Mouse (Mus musculus) forebrain, embryonic 16.5 days (tissue): ENCODE measurements around the gene Tagln3. TPM values are rescaled to one million over a fixed set of nuclear protein-coding genes. Genes with fewer than 3 reads are reported as not detected.

Experiments used
- ATAC-seq: fragments of 200-750 bp; cut with Nextera tagmentation; 2 replicates; pipeline ENCODE4 v1.8.0; 2017; ENCODE audit warnings: mild to moderate bottlenecking, moderate library complexity
- H3K27ac ChIP-seq: fragments of 300-500 bp; sonication (generic); 2 replicates; pipeline ENCODE4 v1.5.1; 2014; ENCODE audit warnings: low read length, control low read depth
- H3K27me3 ChIP-seq: fragments of 300-500 bp; sonication (generic); replicated peaks from 2 replicates; pipeline ENCODE4 v1.6.1; 2014; ENCODE audit warnings: low read length; ENCODE audit not compliant: control insufficient read depth, insufficient read depth
- H3K36me3 ChIP-seq: fragments of 300-500 bp; sonication (generic); 2 replicates; pipeline ENCODE4 v1.6.1; 2014; ENCODE audit not compliant: control insufficient read depth, insufficient read depth
- H3K4me1 ChIP-seq: fragments of 300-500 bp; sonication (generic); replicated peaks from 2 replicates; pipeline ENCODE4 v1.6.1; 2014; ENCODE audit warnings: low read length; ENCODE audit not compliant: control insufficient read depth, insufficient read depth
- H3K4me2 ChIP-seq: fragments of 300-500 bp; sonication (generic); 2 replicates; pipeline ENCODE4 v1.6.1; 2014; ENCODE audit warnings: mild to moderate bottlenecking, low read length, control low read depth
- H3K4me3 ChIP-seq: fragments of 300-500 bp; sonication (generic); replicated peaks from 2 replicates; pipeline ENCODE4 v1.5.1; 2014; ENCODE audit warnings: mild to moderate bottlenecking, low read length, control low read depth
- H3K9ac ChIP-seq: fragments of 300-500 bp; sonication (generic); replicated peaks from 2 replicates; pipeline ENCODE4 v1.6.1; 2014; ENCODE audit warnings: low read depth, low read length, control low read depth
- H3K9me3 ChIP-seq: fragments of 300-500 bp; sonication (generic); 2 replicates; pipeline ENCODE4 v1.6.1; 2016; ENCODE audit warnings: low read length; ENCODE audit not compliant: control insufficient read depth
- WGBS: fragments of 180-500 bp; shearing (Covaris S2); extraction: QIAGEN DNeasy Blood & Tissue Kit; methylation state at CpG from one replicate; pipeline ENCODE4 v1.1.7; 2014; 5-methylcytosine and 5-hydroxymethylcytosine counted together
- polyA plus RNA-seq: library from polyadenylated mRNA; unstranded; fragments of >200 nt; fragmentation: Nextera tagmentation; extraction: Ambion mirVana; gene quantifications from 2 replicates; pipeline ENCODE4 v1.2.1, GENCODE M21; 2015

Gene Tagln3
- polyA plus RNA-seq, 1 experiment from 2014 or later: 473 TPM

DNA sequence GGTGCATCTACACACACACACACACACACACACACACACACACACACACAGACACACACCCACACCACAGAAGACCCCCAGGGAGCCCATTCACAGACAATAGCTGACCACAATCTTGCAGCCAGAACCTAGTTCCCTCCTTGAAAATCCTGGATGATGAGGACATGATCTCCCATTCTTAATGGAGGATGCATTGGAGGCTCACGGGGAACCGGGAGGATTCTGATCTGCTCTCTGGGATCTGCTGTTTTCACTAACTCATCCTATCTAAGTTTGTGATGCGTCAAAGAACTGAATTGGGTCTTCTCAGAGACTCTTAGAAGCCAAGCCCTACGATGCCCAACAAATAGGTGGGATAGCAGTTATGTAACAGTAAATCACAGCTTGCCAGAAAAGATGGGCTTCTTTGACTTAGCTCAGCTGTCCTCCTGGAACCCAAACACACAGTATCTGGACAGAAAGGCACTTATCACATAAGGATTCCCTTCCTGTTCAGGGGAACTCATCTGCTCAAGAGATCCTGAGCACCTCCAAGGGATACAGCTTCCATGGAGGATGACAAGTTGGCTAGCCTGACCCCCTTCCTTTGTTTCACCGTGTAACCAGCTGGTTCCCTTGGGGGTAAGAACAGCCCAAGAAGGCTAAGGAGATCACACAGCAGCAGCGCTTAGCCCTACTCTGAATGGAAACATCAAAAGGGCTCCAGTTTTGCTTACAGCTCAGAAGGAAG, 1.1 kb downstream of the Tagln3 start:
- 28% methylated on average over 6 of the region's 6 CpGs for WGBS
- no peaks in the 10 kb centered on the region for H3K9me3 ChIP-seq
- H3K27ac ChIP-seq: peak overlapping the region; percentile 98
- peak; percentile 30 for ATAC-seq
- peak overlapping the region; percentile 76 for H3K4me2 ChIP-seq
- no peaks in the 10 kb centered on the region for H3K27me3 ChIP-seq
- H3K36me3 ChIP-seq: peaks cover 11% of the 10 kb centered on the region
- H3K4me3 ChIP-seq: peak overlapping the region; percentile 77
- peak overlapping the region; percentile 96 for H3K9ac ChIP-seq
- H3K4me1 ChIP-seq: peaks cover 26% of the 10 kb centered on the region

DNA sequence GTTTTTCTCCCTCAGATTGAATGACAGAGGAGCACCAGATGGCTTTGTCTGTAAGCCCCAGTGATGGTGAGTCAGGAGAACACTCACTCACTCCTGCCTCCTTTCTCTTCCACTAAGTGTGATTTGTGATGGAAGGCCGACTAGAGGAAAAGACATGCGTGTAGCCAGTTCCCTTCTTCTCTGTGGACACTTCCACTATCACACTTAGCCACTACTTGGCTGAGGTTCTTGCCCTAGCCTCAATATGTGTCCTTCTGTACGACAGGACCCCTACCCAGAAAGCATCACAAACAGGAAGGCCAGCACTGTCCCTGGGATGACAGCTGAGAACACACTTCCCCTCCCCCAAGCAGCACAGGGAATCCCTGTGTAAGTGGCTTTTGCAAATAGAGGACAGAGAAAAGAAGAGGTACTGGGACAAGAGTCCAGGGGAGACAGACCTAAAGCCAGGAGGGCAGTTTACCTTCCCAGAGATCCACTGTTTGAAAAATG, 1.9 kb downstream of the Tagln3 start:
- H3K9me3 ChIP-seq: no peaks in the 10 kb centered on the region
- peak overlapping the region; percentile 98 for H3K27ac ChIP-seq
- WGBS: 52% methylated on average over 3 of the region's 3 CpGs
- H3K36me3 ChIP-seq: peaks cover 17% of the 10 kb centered on the region
- ATAC-seq: no peak
- peak overlapping the region; percentile 76 for H3K4me2 ChIP-seq
- peaks cover 26% of the 10 kb centered on the region for H3K4me1 ChIP-seq
- no peaks in the 10 kb centered on the region for H3K27me3 ChIP-seq
- peak overlapping the region; percentile 96 for H3K9ac ChIP-seq
- peak overlapping the region; percentile 77 for H3K4me3 ChIP-seq

DNA sequence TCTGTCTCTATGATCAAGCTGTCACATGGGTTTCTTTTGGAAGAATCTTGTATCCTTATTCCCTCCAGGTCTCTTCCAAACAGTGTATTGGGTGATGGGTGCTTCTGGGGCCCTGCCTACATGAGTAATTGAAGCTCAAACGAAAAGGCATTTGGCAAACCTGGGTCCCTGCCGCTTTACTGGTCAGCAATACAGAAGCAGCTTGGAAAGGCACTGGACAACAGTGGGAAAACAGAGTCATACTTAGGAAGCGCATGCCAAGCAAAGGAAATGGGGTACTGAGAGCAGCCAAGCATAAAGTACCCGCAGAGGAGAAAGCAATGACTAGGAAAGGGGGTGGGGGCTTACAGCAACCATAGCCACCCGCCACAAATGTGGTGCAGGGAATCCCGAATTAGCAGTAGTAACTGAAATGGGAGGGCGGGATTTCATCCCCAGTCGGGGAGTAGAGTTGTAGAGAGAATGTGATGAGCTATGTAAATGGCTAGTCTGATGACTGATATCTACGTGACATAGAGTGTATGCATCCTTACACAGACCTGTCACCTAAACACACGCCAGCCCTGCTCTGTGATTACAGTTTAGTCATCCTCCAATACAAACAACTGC, 4.3 kb downstream of the Tagln3 start:
- Histone ChIP-seq H3K4me3 (no peak overlapping the region), H3K27me3 (no peaks in the 10 kb centered on the region), H3K9ac (no peak overlapping the region), H3K9me3 (no peaks in the 10 kb centered on the region), H3K36me3 (peaks cover 33% of the 10 kb centered on the region), H3K4me1 (peaks cover 26% of the 10 kb centered on the region), H3K4me2 (no peak overlapping the region), H3K27ac (no peak overlapping the region)
- no peak for ATAC-seq
- 92% methylated on average over 10 of the region's 10 CpGs for WGBS

DNA sequence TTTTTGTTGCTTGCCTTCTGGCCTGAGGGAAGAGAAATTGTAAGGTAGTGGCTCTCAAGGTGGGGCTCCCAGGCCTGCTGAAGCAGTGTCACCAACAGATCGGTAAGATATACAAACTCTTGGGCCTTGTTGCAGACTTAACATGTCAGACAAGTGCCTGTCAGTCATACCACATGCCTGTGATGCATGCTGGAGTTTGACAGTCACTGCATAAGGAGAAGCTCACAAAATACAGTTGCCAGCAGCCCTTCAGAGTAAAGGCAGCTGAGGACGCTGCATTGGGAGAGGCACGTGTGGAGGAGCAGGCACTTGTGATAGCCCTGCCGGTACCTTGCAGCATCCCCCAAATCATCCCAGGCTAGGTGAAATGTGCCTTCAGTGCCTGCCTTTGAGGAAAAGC, 6.1 kb downstream of the Tagln3 start:
- H3K4me1 ChIP-seq: peaks cover 22% of the 10 kb centered on the region
- no peaks in the 10 kb centered on the region for H3K9me3 ChIP-seq
- ATAC-seq: no peak
- no peak overlapping the region for H3K27ac ChIP-seq
- peaks cover 38% of the 10 kb centered on the region for H3K36me3 ChIP-seq
- H3K27me3 ChIP-seq: no peaks in the 10 kb centered on the region
- no peak overlapping the region for H3K9ac ChIP-seq
- 94% methylated on average over 4 of the region's 4 CpGs for WGBS
- no peak overlapping the region for H3K4me3 ChIP-seq
- H3K4me2 ChIP-seq: no peak overlapping the region

DNA sequence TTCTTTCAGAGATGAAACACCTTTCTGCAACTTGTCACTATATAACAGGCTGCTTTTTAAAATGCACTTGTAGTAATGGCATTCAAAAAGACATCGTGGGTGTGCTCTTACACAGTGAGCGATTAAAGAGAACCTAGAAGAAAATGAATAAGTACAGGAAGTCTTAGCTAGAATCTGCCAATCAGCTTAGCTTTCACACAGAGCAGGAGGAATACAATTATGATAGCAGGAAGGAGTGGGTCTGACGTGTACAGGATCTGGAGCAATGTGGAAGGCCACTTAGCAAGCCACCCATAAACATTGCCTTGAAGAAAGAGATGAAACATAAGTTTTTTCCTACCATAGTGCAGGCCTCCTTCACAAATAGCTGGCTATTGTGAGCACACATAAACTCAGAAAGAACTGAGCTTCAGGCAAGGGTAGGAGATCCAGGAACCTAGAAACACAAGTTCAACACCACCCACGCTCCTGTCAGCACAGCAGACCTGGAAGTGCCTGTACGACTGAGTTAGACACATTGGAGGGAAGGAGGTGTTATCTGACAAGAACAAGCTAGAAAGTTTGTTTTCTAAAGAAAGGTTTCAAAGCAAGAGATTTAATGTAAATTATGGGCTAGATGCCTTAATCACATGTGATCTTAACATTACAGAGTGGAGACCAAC, 9.8 kb downstream of the Tagln3 start:
- 82% methylated on average over 5 of the region's 5 CpGs for WGBS
- no peak overlapping the region for H3K4me3 ChIP-seq
- no peak overlapping the region for H3K9ac ChIP-seq
- H3K27ac ChIP-seq: no peak overlapping the region
- no peaks in the 10 kb centered on the region for H3K27me3 ChIP-seq
- no peaks in the 10 kb centered on the region for H3K4me1 ChIP-seq
- no peaks in the 10 kb centered on the region for H3K9me3 ChIP-seq
- no peak overlapping the region for H3K4me2 ChIP-seq
- peaks cover 52% of the 10 kb centered on the region for H3K36me3 ChIP-seq
- ATAC-seq: 0 out of 2 replicates have a peak, but pooled peaks have one; percentile 18

DNA sequence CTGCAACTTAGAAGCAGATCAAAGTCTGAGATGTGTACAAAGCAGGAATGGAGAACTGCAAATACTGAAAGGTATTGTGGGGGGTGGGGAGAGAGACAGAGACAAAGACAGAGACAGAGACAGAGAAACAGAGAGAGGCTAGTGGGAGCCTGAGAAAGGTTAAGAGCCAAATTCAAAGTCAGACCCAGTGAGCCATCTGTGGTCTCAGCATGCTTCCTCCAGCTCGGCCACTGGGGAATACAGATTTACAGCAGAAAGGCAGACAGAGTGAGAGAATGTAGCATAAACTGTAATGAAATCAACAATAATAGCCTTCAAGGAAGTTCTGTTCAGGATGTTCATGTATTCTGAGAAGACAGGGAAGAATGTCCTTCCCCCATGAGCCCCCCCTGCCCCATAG, 10.5 kb downstream of the Tagln3 start:
- Histone ChIP-seq H3K4me2 (no peak overlapping the region), H3K4me1 (no peaks in the 10 kb centered on the region), H3K27me3 (no peaks in the 10 kb centered on the region), H3K27ac (no peak overlapping the region), H3K4me3 (no peak overlapping the region), H3K36me3 (peaks cover 51% of the 10 kb centered on the region), H3K9ac (no peak overlapping the region), H3K9me3 (no peaks in the 10 kb centered on the region)
- 79% methylated on average over 1 of the region's 1 CpGs for whole genome bisulfite sequencing
- ATAC-seq: no peak

DNA sequence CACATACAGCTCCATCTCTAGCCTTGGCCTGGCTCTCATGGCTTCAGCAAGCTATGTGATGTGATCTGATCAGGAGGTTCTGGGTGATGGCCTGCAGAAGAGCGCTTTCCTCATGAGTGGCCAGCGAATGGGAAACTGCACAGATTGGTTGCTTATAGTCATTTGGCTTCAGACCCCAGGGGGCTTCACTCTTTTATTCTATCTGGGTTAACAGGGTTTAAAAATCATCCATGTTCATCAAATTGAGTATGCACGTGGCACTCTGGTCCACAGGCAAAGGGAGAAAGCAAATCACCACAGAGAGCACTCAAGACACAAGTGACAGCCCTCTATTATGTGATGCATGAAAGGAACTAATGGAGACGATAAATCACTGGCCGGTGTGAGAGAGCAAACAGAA, 11.1 kb downstream of the Tagln3 start:
- Histone ChIP-seq H3K9ac (no peak overlapping the region), H3K4me1 (no peaks in the 10 kb centered on the region), H3K4me3 (no peak overlapping the region), H3K9me3 (no peaks in the 10 kb centered on the region), H3K4me2 (no peak overlapping the region), H3K36me3 (peaks cover 47% of the 10 kb centered on the region), H3K27me3 (no peaks in the 10 kb centered on the region), H3K27ac (no peak overlapping the region)
- whole genome bisulfite sequencing: 59% methylated on average over 5 of the region's 5 CpGs
- ATAC-seq: no peak

DNA sequence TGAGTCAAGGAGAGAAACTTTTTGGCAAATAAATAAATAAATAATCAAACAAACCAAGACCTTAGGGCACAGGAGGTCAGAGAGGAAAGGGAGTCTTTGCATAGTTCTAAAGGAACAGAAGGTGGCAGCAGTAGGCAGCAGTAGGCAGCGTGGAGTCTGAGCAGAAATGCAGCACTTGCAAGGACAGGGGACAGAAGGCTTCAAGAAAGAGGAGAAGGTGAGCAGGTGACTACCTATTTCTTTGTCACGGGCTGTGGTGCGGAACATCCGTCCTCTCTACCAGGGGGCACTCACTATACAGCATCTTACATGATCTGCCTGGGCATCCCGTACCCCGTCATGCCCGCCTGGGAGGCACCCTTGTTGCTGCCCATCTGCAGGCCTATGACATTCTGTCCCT, 13.1 kb downstream of the Tagln3 start:
- Histone ChIP-seq H3K9me3 (no peaks in the 10 kb centered on the region), H3K4me2 (no peak overlapping the region), H3K4me1 (no peaks in the 10 kb centered on the region), H3K36me3 (peaks cover 31% of the 10 kb centered on the region), H3K4me3 (no peak overlapping the region), H3K27me3 (no peaks in the 10 kb centered on the region), H3K9ac (no peak overlapping the region), H3K27ac (no peak overlapping the region)
- 74% methylated on average over 7 of the region's 7 CpGs for WGBS
- peak; percentile 39; the same call in 1 of the 2 replicates for ATAC-seq

DNA sequence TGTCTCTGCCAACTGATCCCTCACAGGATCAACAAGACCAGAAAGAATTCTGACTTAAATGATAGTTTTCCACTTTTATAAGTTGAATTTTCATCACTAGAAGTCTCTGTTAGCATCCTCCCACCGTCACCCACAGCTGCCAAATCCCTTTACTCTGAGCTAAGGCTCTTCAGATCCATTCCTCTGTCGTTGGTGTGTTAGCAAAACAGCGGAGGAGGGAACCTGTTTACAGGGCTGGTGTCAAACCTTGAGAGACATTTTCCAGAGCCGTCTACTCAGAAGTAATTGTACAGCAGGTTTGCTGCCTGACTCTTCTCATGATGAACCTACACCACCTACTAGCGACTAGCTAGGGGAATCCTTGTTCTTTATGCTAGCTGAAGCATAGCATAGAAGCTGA, 25.1 kb downstream of the Tagln3 start:
- ATAC-seq: no peak
- WGBS: 83% methylated on average over 5 of the region's 5 CpGs
- H3K36me3 ChIP-seq: no peaks in the 10 kb centered on the region
- H3K27me3 ChIP-seq: no peaks in the 10 kb centered on the region
- no peaks in the 10 kb centered on the region; the same call in 1 of the 2 replicates for H3K4me1 ChIP-seq
- H3K9ac ChIP-seq: no peak overlapping the region
- no peak overlapping the region for H3K27ac ChIP-seq
- H3K4me3 ChIP-seq: no peak overlapping the region
- H3K4me2 ChIP-seq: no peak overlapping the region
- no peaks in the 10 kb centered on the region for H3K9me3 ChIP-seq
